Mouse (Mus musculus) stomach, embryonic 15.5 days (tissue): ENCODE data around the gene Tec. TPM values are rescaled to one million over a fixed set of nuclear protein-coding genes. Genes with fewer than 3 reads are reported as not detected.
A peak's percentile ranks its signal among the peaks of the same experiment; 100 is the strongest.

Source experiments
- ATAC-seq: fragments of 200-750 bp; cut with Nextera tagmentation; 2 replicates; pipeline ENCODE4 v1.8.0; 2017; ENCODE audit warnings: low read depth, moderate number of reproducible peaks, moderate TSS enrichment; ENCODE audit not compliant: insufficient read depth, low FRiP score
- H3K27ac ChIP-seq: fragments of 300-500 bp; sonication (generic); 2 replicates; pipeline ENCODE4 v1.5.1; 2015; ENCODE audit warnings: mild to moderate bottlenecking, inconsistent platforms
- H3K27me3 ChIP-seq: fragments of 300-500 bp; sonication (generic); replicated peaks from 2 replicates; pipeline ENCODE4 v1.6.1; 2015; ENCODE audit warnings: inconsistent platforms
- H3K36me3 ChIP-seq: fragments of 300-500 bp; sonication (generic); 2 replicates; pipeline ENCODE4 v1.6.1; 2015; ENCODE audit warnings: inconsistent platforms
- H3K4me1 ChIP-seq: fragments of 300-500 bp; sonication (generic); 2 replicates; pipeline ENCODE4 v1.6.1; 2015; ENCODE audit warnings: inconsistent platforms
- H3K4me2 ChIP-seq: fragments of 300-500 bp; sonication (generic); 2 replicates; pipeline ENCODE4 v1.6.1; 2015; ENCODE audit warnings: mild to moderate bottlenecking, inconsistent platforms
- H3K4me3 ChIP-seq: fragments of 300-500 bp; sonication (generic); replicated peaks from 2 replicates; pipeline ENCODE4 v1.5.1; 2015; ENCODE audit warnings: inconsistent platforms
- H3K9ac ChIP-seq: fragments of 300-500 bp; sonication (generic); 2 replicates; pipeline ENCODE4 v1.6.1; 2015; ENCODE audit warnings: inconsistent platforms
- H3K9me3 ChIP-seq: fragments of 300-500 bp; sonication (generic); 2 replicates; pipeline ENCODE4 v1.6.1; 2016; ENCODE audit warnings: inconsistent platforms
- WGBS: fragments of 180-500 bp; shearing (Covaris S2); methylation state at CpG from one replicate; pipeline ENCODE4 v1.1.7; 2015; 5-methylcytosine and 5-hydroxymethylcytosine counted together
- polyA plus RNA-seq: library from polyadenylated mRNA; unstranded; fragments of >200 nt; fragmentation: Nextera tagmentation; extraction: Ambion mirVana; gene quantifications from 2 replicates; pipeline ENCODE4 v1.2.1, GENCODE M21; 2015

Gene Tec
- polyA plus RNA-seq, 1 experiment from 2014 or later, result 10.8 TPM

- no peak overlapping the region for H3K27ac ChIP-seq
- H3K27me3 ChIP-seq, result no peaks in the 10 kb centered on the region
- WGBS, result 60% methylated on average over 7 of the region's 7 CpGs
- H3K9ac ChIP-seq, result no peak overlapping the region
- no peak for ATAC-seq
- no peaks in the 10 kb centered on the region for H3K4me1 ChIP-seq
- H3K4me2 ChIP-seq, result no peak overlapping the region
- no peaks in the 10 kb centered on the region for H3K36me3 ChIP-seq
- H3K4me3 ChIP-seq, result no peak overlapping the region
- no peaks in the 10 kb centered on the region for H3K9me3 ChIP-seq
Measured at GRCm38 (mm10) chr5:72861726-72862385, 6.4 kb downstream of the Tec start.

- no peak overlapping the region for H3K4me3 ChIP-seq
- H3K9ac ChIP-seq, result no peak overlapping the region
- H3K27me3 ChIP-seq, result no peaks in the 10 kb centered on the region
- H3K9me3 ChIP-seq, result no peaks in the 10 kb centered on the region
- no peak overlapping the region for H3K4me2 ChIP-seq
- H3K4me1 ChIP-seq, result peaks cover 4% of the 10 kb centered on the region; the same call in 1 of the 2 replicates
- ATAC-seq, result no peak
- WGBS, result 73% methylated on average over 8 of the region's 8 CpGs
- H3K27ac ChIP-seq, result no peak overlapping the region
- H3K36me3 ChIP-seq, result no peaks in the 10 kb centered on the region
Measured at GRCm38 (mm10) chr5:72860899-72861298, 7.4 kb downstream of the Tec start.

- no peaks in the 10 kb centered on the region for H3K36me3 ChIP-seq
- no peak overlapping the region for H3K4me2 ChIP-seq
- no peak overlapping the region for H3K27ac ChIP-seq
- no peak overlapping the region for H3K4me3 ChIP-seq
- H3K9me3 ChIP-seq, result no peaks in the 10 kb centered on the region
- H3K9ac ChIP-seq, result no peak overlapping the region
- ATAC-seq, result no peak
- peaks cover 11% of the 10 kb centered on the region; the same call in 1 of the 2 replicates for H3K4me1 ChIP-seq
- H3K27me3 ChIP-seq, result no peaks in the 10 kb centered on the region
- WGBS, result 89% methylated on average over 12 of the region's 12 CpGs
Measured at GRCm38 (mm10) chr5:72858306-72858705, 10.0 kb downstream of the Tec start.

GRCm38 (mm10) chr5:72857756-72858155 is 10.5 kb downstream of the Tec start:
- Histone ChIP-seq H3K9me3 (no peaks in the 10 kb centered on the region), H3K4me2 (no peak overlapping the region), H3K27me3 (no peaks in the 10 kb centered on the region), H3K4me3 (no peak overlapping the region), H3K27ac (no peak overlapping the region), H3K9ac (no peak overlapping the region), H3K36me3 (no peaks in the 10 kb centered on the region), H3K4me1 (peaks cover 11% of the 10 kb centered on the region; the same call in 1 of the 2 replicates)
- no peak for ATAC-seq
- 73% methylated on average over 4 of the region's 4 CpGs for WGBS

GRCm38 (mm10) chr5:72856255-72856878 is 11.9 kb downstream of the Tec start:
- ATAC-seq, result no peak
- 83% methylated on average over 8 of the region's 8 CpGs for WGBS

GRCm38 (mm10) chr5:72855685-72856124 is 12.6 kb downstream of the Tec start:
- H3K27me3 ChIP-seq, result no peaks in the 10 kb centered on the region
- H3K9ac ChIP-seq, result no peak overlapping the region
- H3K36me3 ChIP-seq, result no peaks in the 10 kb centered on the region
- H3K4me1 ChIP-seq, result peaks cover 11% of the 10 kb centered on the region; the same call in 1 of the 2 replicates
- no peak overlapping the region for H3K4me3 ChIP-seq
- peak overlapping the region; percentile 73; the same call in 1 of the 2 replicates for H3K27ac ChIP-seq
- no peaks in the 10 kb centered on the region for H3K9me3 ChIP-seq
- H3K4me2 ChIP-seq, result no peak overlapping the region
- peak; percentile 72; the same call in 1 of the 2 replicates for ATAC-seq
- WGBS, result 10% methylated on average over 3 of the region's 3 CpGs

More at GRCm38 (mm10) chr5:72856255-72856878, 11.9 kb downstream of the Tec start:
- no peak overlapping the region for H3K4me3 ChIP-seq
- no peaks in the 10 kb centered on the region for H3K27me3 ChIP-seq
- H3K9me3 ChIP-seq, result no peaks in the 10 kb centered on the region
- H3K9ac ChIP-seq, result no peak overlapping the region
- H3K4me2 ChIP-seq, result no peak overlapping the region
- peaks cover 11% of the 10 kb centered on the region; the same call in 1 of the 2 replicates for H3K4me1 ChIP-seq
- H3K36me3 ChIP-seq, result no peaks in the 10 kb centered on the region
- 0 out of 2 replicates have a peak overlapping the region, but pooled peaks have one; percentile 33 for H3K27ac ChIP-seq

- Histone ChIP-seq H3K4me2 (no peak overlapping the region), H3K27me3 (no peaks in the 10 kb centered on the region), H3K9me3 (no peaks in the 10 kb centered on the region), H3K36me3 (no peaks in the 10 kb centered on the region), H3K27ac (no peak overlapping the region), H3K9ac (no peak overlapping the region), H3K4me3 (no peak overlapping the region), H3K4me1 (peaks cover 11% of the 10 kb centered on the region; the same call in 1 of the 2 replicates)
- WGBS, result 76% methylated on average over 6 of the region's 6 CpGs
- no peak for ATAC-seq
Measured at GRCm38 (mm10) chr5:72854141-72854990, 13.9 kb downstream of the Tec start.

DNA sequence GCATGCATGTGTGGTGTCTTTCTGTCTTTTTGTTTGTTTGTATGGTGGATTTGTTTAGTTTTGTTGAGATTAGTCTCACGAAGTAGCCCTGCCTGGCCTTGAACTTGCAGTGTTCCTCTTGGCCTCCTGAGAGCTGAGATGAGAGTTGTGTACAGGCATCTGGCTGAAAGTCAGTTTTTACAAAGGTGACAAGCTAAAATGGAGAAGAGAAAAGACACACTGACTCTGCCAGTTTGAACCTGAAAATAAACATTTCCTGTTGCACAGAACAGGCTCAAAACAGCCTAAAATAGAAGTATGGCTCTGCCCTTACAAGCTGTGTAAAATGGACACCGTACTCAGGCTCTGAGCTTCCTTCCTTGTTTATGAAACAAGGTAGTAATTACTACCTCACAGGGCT is 14.9 kb downstream of the Tec start:
- H3K36me3 ChIP-seq, result no peaks in the 10 kb centered on the region
- WGBS, result 54% methylated on average over 2 of the region's 2 CpGs
- no peaks in the 10 kb centered on the region for H3K27me3 ChIP-seq
- H3K4me1 ChIP-seq, result peaks cover 11% of the 10 kb centered on the region; the same call in 1 of the 2 replicates
- no peak overlapping the region for H3K4me3 ChIP-seq
- ATAC-seq, result no peak
- no peaks in the 10 kb centered on the region for H3K9me3 ChIP-seq
- H3K27ac ChIP-seq, result no peak overlapping the region
- H3K9ac ChIP-seq, result no peak overlapping the region
- no peak overlapping the region for H3K4me2 ChIP-seq

GRCm38 (mm10) chr5:72852301-72852995 is 15.8 kb downstream of the Tec start:
- Histone ChIP-seq H3K9ac (no peak overlapping the region), H3K27ac (no peak overlapping the region), H3K36me3 (no peaks in the 10 kb centered on the region), H3K4me1 (peaks cover 11% of the 10 kb centered on the region; the same call in 1 of the 2 replicates), H3K4me2 (no peak overlapping the region), H3K4me3 (no peak overlapping the region), H3K27me3 (no peaks in the 10 kb centered on the region), H3K9me3 (no peaks in the 10 kb centered on the region)
- ATAC-seq, result no peak
- 79% methylated on average over 7 of the region's 7 CpGs for WGBS

DNA sequence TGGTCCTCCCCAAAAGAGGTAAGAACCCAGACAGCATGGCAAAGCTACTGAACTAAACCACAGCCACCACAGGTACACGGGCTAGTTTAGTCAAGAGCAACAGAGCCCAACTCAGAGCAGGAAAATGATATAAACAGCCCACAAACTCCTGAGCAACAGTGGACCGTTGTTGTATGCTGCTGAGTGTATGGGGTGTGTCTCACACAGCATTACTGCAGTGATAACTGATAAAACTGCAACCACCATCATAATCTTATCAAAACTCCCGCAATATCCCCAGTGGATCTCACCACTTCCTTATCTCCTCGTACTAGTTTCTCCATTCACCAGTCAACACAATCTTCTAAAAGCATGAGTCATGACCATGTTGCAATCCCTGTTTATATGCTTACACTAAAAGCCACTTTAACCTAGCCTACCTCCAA is 16.6 kb downstream of the Tec start:
- no peak overlapping the region for H3K4me2 ChIP-seq
- no peak overlapping the region for H3K9ac ChIP-seq
- no peak for ATAC-seq

DNA sequence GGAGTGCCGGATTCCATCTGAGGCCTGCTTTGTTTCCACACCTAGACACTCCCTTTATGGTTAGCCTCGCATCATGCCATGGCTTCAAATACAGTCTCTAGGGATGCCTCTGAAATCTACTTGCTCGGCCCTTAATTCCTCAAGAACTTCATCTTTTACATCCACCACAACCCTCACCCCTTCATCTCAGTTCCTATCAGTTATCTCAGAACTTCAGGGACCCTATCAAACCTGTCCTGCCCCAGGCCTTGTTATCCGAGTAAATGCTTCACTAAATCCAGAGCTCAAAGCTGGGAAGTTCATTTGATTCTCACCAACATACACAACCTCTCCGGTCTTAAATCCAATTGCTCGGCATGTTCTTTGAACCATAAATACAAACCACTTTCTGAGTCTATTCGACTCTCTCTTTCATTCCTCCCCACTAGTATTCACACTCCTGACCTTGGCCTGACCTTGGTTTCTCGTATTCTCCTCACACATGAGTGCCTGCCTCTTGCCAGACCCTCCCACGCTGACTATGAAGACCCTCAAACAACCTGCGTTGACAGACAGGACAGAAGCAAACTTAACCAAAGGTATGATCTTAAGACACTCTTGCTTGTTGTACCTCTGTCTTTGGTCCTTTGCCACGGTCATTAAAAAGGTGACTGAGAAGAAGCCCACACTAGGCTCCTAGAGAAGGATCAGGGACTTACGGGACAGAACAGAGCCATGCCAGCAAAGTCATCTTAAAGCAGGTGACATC is 17.2 kb downstream of the Tec start:
- 80% methylated on average over 12 of the region's 12 CpGs for WGBS
- Histone ChIP-seq H3K27ac (no peak overlapping the region), H3K9ac (no peak overlapping the region), H3K36me3 (no peaks in the 10 kb centered on the region), H3K9me3 (no peaks in the 10 kb centered on the region), H3K4me3 (no peak overlapping the region), H3K4me1 (peaks cover 10% of the 10 kb centered on the region; the same call in 1 of the 2 replicates), H3K4me2 (no peak overlapping the region), H3K27me3 (no peaks in the 10 kb centered on the region)
- no peak for ATAC-seq

More for the DNA sequence above, 16.6 kb downstream of the Tec start:
- no peak overlapping the region for H3K27ac ChIP-seq
- H3K36me3 ChIP-seq, result no peaks in the 10 kb centered on the region
- H3K27me3 ChIP-seq, result no peaks in the 10 kb centered on the region
- H3K9me3 ChIP-seq, result no peaks in the 10 kb centered on the region
- peaks cover 11% of the 10 kb centered on the region; the same call in 1 of the 2 replicates for H3K4me1 ChIP-seq
- H3K4me3 ChIP-seq, result no peak overlapping the region
- 59% methylated on average over 4 of the region's 4 CpGs for WGBS
